Mouse (Mus musculus) stomach, embryonic 15.5 days (tissue): ENCODE data around the gene Sorbs2. TPM values are rescaled to one million over a fixed set of nuclear protein-coding genes. Genes with fewer than 3 reads are reported as not detected.

Source experiments
- ATAC-seq: fragments of 200-750 bp; cut with Nextera tagmentation; 2 replicates; pipeline ENCODE4 v1.8.0; 2017; ENCODE audit warnings: low read depth, moderate number of reproducible peaks, moderate TSS enrichment; ENCODE audit not compliant: insufficient read depth, low FRiP score
- H3K27ac ChIP-seq: fragments of 300-500 bp; sonication (generic); 2 replicates; pipeline ENCODE4 v1.5.1; 2015; ENCODE audit warnings: mild to moderate bottlenecking, inconsistent platforms
- H3K27me3 ChIP-seq: fragments of 300-500 bp; sonication (generic); replicated peaks from 2 replicates; pipeline ENCODE4 v1.6.1; 2015; ENCODE audit warnings: inconsistent platforms
- H3K36me3 ChIP-seq: fragments of 300-500 bp; sonication (generic); 2 replicates; pipeline ENCODE4 v1.6.1; 2015; ENCODE audit warnings: inconsistent platforms
- H3K4me1 ChIP-seq: fragments of 300-500 bp; sonication (generic); 2 replicates; pipeline ENCODE4 v1.6.1; 2015; ENCODE audit warnings: inconsistent platforms
- H3K4me2 ChIP-seq: fragments of 300-500 bp; sonication (generic); 2 replicates; pipeline ENCODE4 v1.6.1; 2015; ENCODE audit warnings: mild to moderate bottlenecking, inconsistent platforms
- H3K4me3 ChIP-seq: fragments of 300-500 bp; sonication (generic); replicated peaks from 2 replicates; pipeline ENCODE4 v1.5.1; 2015; ENCODE audit warnings: inconsistent platforms
- H3K9ac ChIP-seq: fragments of 300-500 bp; sonication (generic); 2 replicates; pipeline ENCODE4 v1.6.1; 2015; ENCODE audit warnings: inconsistent platforms
- H3K9me3 ChIP-seq: fragments of 300-500 bp; sonication (generic); 2 replicates; pipeline ENCODE4 v1.6.1; 2016; ENCODE audit warnings: inconsistent platforms
- WGBS: fragments of 180-500 bp; shearing (Covaris S2); methylation state at CpG from one replicate; pipeline ENCODE4 v1.1.7; 2015; 5-methylcytosine and 5-hydroxymethylcytosine counted together
- polyA plus RNA-seq: library from polyadenylated mRNA; unstranded; fragments of >200 nt; fragmentation: Nextera tagmentation; extraction: Ambion mirVana; gene quantifications from 2 replicates; pipeline ENCODE4 v1.2.1, GENCODE M21; 2015

Sorbs2 gene
- polyA plus RNA-seq, 1 experiment from 2014 or later: 25.9 TPM

GRCm38 (mm10) chr8:45607012-45607411, 99.4 kb downstream of the Sorbs2 start:
- H3K27me3 ChIP-seq: no peaks in the 10 kb centered on the region
- no peak overlapping the region for H3K4me3 ChIP-seq
- no peaks in the 10 kb centered on the region for H3K4me1 ChIP-seq
- H3K27ac ChIP-seq: no peak overlapping the region
- no peaks in the 10 kb centered on the region for H3K36me3 ChIP-seq
- WGBS: 75% methylated on average over 6 of the region's 6 CpGs
- H3K9me3 ChIP-seq: no peaks in the 10 kb centered on the region
- ATAC-seq: no peak
- no peak overlapping the region for H3K9ac ChIP-seq
- H3K4me2 ChIP-seq: no peak overlapping the region

- 94% methylated on average over 6 of the region's 6 CpGs for WGBS
- Histone ChIP-seq H3K9ac (no peak overlapping the region), H3K36me3 (no peaks in the 10 kb centered on the region), H3K4me1 (no peaks in the 10 kb centered on the region), H3K9me3 (no peaks in the 10 kb centered on the region), H3K4me3 (no peak overlapping the region), H3K27me3 (no peaks in the 10 kb centered on the region), H3K4me2 (no peak overlapping the region), H3K27ac (no peak overlapping the region)
- ATAC-seq: no peak
Observed at GRCm38 (mm10) chr8:45608413-45608812, 100.8 kb downstream of the Sorbs2 start.

- H3K27ac ChIP-seq: peak overlapping the region; percentile 16; the same call in 1 of the 2 replicates
- H3K9me3 ChIP-seq: no peaks in the 10 kb centered on the region
- WGBS: 24% methylated on average over 7 of the region's 7 CpGs
- 0 out of 2 replicates have a peak, but pooled peaks cover 5% of the 10 kb centered on the region for H3K4me1 ChIP-seq
- no peak overlapping the region for H3K4me2 ChIP-seq
- H3K36me3 ChIP-seq: no peaks in the 10 kb centered on the region
- ATAC-seq: peak; percentile 45; the same call in 1 of the 2 replicates
- no peak overlapping the region for H3K4me3 ChIP-seq
- no peaks in the 10 kb centered on the region for H3K27me3 ChIP-seq
- H3K9ac ChIP-seq: no peak overlapping the region
Observed at GRCm38 (mm10) chr8:45610426-45611215, 103.0 kb downstream of the Sorbs2 start.

GRCm38 (mm10) chr8:45611320-45611719, 103.7 kb downstream of the Sorbs2 start:
- 67% methylated on average over 1 of the region's 1 CpGs for WGBS
- ATAC-seq: no peak
- H3K9me3 ChIP-seq: no peaks in the 10 kb centered on the region

GRCm38 (mm10) chr8:45614610-45615009, 107.0 kb downstream of the Sorbs2 start:
- Histone ChIP-seq H3K4me3 (no peak overlapping the region), H3K27ac (no peak overlapping the region), H3K4me2 (peak overlapping the region; percentile 22; the same call in 1 of the 2 replicates), H3K4me1 (0 out of 2 replicates have a peak, but pooled peaks cover 5% of the 10 kb centered on the region), H3K27me3 (no peaks in the 10 kb centered on the region), H3K9me3 (no peaks in the 10 kb centered on the region), H3K36me3 (no peaks in the 10 kb centered on the region), H3K9ac (no peak overlapping the region)
- peak; percentile 79 for ATAC-seq
- 38% methylated on average over 5 of the region's 5 CpGs for WGBS

More at GRCm38 (mm10) chr8:45611320-45611719, 103.7 kb downstream of the Sorbs2 start:
- no peak overlapping the region for H3K4me3 ChIP-seq
- no peak overlapping the region for H3K27ac ChIP-seq
- H3K27me3 ChIP-seq: no peaks in the 10 kb centered on the region
- H3K9ac ChIP-seq: no peak overlapping the region
- no peaks in the 10 kb centered on the region for H3K36me3 ChIP-seq
- 0 out of 2 replicates have a peak, but pooled peaks cover 5% of the 10 kb centered on the region for H3K4me1 ChIP-seq
- no peak overlapping the region for H3K4me2 ChIP-seq

GRCm38 (mm10) chr8:45615050-45615449, 107.5 kb downstream of the Sorbs2 start:
- WGBS: 14% methylated on average over 9 of the region's 9 CpGs
- H3K4me3 ChIP-seq: no peak overlapping the region
- peak overlapping the region; percentile 22; the same call in 1 of the 2 replicates for H3K4me2 ChIP-seq

GRCm38 (mm10) chr8:45615551-45615950, 108.0 kb downstream of the Sorbs2 start:
- H3K9ac ChIP-seq: no peak overlapping the region
- WGBS: 53% methylated on average over 7 of the region's 7 CpGs
- H3K36me3 ChIP-seq: no peaks in the 10 kb centered on the region
- no peaks in the 10 kb centered on the region for H3K27me3 ChIP-seq
- no peak overlapping the region for H3K27ac ChIP-seq
- H3K4me2 ChIP-seq: no peak overlapping the region
- 0 out of 2 replicates have a peak, but pooled peaks cover 5% of the 10 kb centered on the region for H3K4me1 ChIP-seq
- H3K4me3 ChIP-seq: no peak overlapping the region
- no peaks in the 10 kb centered on the region for H3K9me3 ChIP-seq
- no peak for ATAC-seq

More at GRCm38 (mm10) chr8:45615050-45615449, 107.5 kb downstream of the Sorbs2 start:
- no peaks in the 10 kb centered on the region for H3K27me3 ChIP-seq
- 0 out of 2 replicates have a peak, but pooled peaks cover 5% of the 10 kb centered on the region for H3K4me1 ChIP-seq
- no peaks in the 10 kb centered on the region for H3K36me3 ChIP-seq
- no peaks in the 10 kb centered on the region for H3K9me3 ChIP-seq
- no peak for ATAC-seq
- no peak overlapping the region for H3K9ac ChIP-seq
- H3K27ac ChIP-seq: no peak overlapping the region

GRCm38 (mm10) chr8:45621576-45622178, 114.1 kb downstream of the Sorbs2 start:
- 71% methylated on average over 15 of the region's 15 CpGs for WGBS
- Histone ChIP-seq H3K27me3 (no peaks in the 10 kb centered on the region), H3K36me3 (no peaks in the 10 kb centered on the region), H3K4me3 (no peak overlapping the region), H3K9me3 (no peaks in the 10 kb centered on the region), H3K4me2 (no peak overlapping the region), H3K4me1 (no peaks in the 10 kb centered on the region), H3K9ac (no peak overlapping the region), H3K27ac (no peak overlapping the region)
- no peak for ATAC-seq

- Histone ChIP-seq H3K4me2 (no peak overlapping the region), H3K9ac (no peak overlapping the region), H3K4me3 (no peak overlapping the region), H3K4me1 (no peaks in the 10 kb centered on the region; the same call in 1 of the 2 replicates), H3K9me3 (no peaks in the 10 kb centered on the region), H3K36me3 (no peaks in the 10 kb centered on the region), H3K27me3 (no peaks in the 10 kb centered on the region), H3K27ac (no peak overlapping the region)
- whole genome bisulfite sequencing: 52% methylated on average over 5 of the region's 5 CpGs
- ATAC-seq: no peak
Observed at GRCm38 (mm10) chr8:45626406-45626805, 118.8 kb downstream of the Sorbs2 start.

GRCm38 (mm10) chr8:45627246-45628241, 120.0 kb downstream of the Sorbs2 start:
- peak; percentile 85 for ATAC-seq
- Histone ChIP-seq H3K9ac (peak overlapping the region; percentile 45; the same call in 1 of the 2 replicates), H3K36me3 (no peaks in the 10 kb centered on the region), H3K9me3 (no peaks in the 10 kb centered on the region), H3K4me2 (peak overlapping the region; percentile 88), H3K27me3 (no peaks in the 10 kb centered on the region), H3K4me1 (no peaks in the 10 kb centered on the region; the same call in 1 of the 2 replicates), H3K4me3 (peak overlapping the region; percentile 58), H3K27ac (peak overlapping the region; percentile 88)
- WGBS: under 1% methylated on average over 28 of the region's 28 CpGs

- peak overlapping the region; percentile 88; the same call in 1 of the 2 replicates for H3K27ac ChIP-seq
- H3K36me3 ChIP-seq: no peaks in the 10 kb centered on the region
- H3K4me1 ChIP-seq: no peaks in the 10 kb centered on the region; the same call in 1 of the 2 replicates
- no peaks in the 10 kb centered on the region for H3K27me3 ChIP-seq
- peak overlapping the region; percentile 58 for H3K4me3 ChIP-seq
- 24% methylated on average over 9 of the region's 9 CpGs for WGBS
- ATAC-seq: peak; percentile 66; the same call in 1 of the 2 replicates
- H3K4me2 ChIP-seq: peak overlapping the region; percentile 88
- no peak overlapping the region for H3K9ac ChIP-seq
- H3K9me3 ChIP-seq: no peaks in the 10 kb centered on the region
Observed at GRCm38 (mm10) chr8:45628421-45629065, 121.0 kb downstream of the Sorbs2 start.
